Mouse (Mus musculus) heart, postnatal 0 days (tissue): ENCODE results near the gene Abca13.

Experiments used
- CTCF ChIP-seq: IDR thresholded peaks from 2 replicates; pipeline ENCODE4 v1.5.1; 2016; ENCODE audit warnings: antibody characterized with exemption, control low read depth, low read depth
- EP300 ChIP-seq: IDR thresholded peaks from 2 replicates; pipeline ENCODE4 v1.6.1; 2016; ENCODE audit warnings: antibody characterized with exemption, low read depth

GRCm38 (mm10) chr11:9436617-9437016, 244.9 kb downstream of the Abca13 start:
- TF ChIP-seq CTCF (no peak), EP300 (no peak)
